Mouse (Mus musculus) cortical plate, adult 2 months (tissue): ENCODE results near the gene Efcab11.

ENCODE experiments used
- CTCF ChIP-seq: fragments of 200-500 bp; IDR thresholded peaks from 2 replicates; pipeline ENCODE4 v1.5.1; 2011; ENCODE audit warnings: mild to moderate bottlenecking, control low read depth, low read length; ENCODE audit not compliant: insufficient read depth; ENCODE audit errors: extremely low read depth
- POLR2A ChIP-seq: fragments of 200-500 bp; IDR thresholded peaks from 2 replicates; pipeline ENCODE4 v1.6.1; 2011; ENCODE audit warnings: mild to moderate bottlenecking, low read length, control low read depth; ENCODE audit not compliant: insufficient read depth; ENCODE audit errors: extremely low read depth

DNA sequence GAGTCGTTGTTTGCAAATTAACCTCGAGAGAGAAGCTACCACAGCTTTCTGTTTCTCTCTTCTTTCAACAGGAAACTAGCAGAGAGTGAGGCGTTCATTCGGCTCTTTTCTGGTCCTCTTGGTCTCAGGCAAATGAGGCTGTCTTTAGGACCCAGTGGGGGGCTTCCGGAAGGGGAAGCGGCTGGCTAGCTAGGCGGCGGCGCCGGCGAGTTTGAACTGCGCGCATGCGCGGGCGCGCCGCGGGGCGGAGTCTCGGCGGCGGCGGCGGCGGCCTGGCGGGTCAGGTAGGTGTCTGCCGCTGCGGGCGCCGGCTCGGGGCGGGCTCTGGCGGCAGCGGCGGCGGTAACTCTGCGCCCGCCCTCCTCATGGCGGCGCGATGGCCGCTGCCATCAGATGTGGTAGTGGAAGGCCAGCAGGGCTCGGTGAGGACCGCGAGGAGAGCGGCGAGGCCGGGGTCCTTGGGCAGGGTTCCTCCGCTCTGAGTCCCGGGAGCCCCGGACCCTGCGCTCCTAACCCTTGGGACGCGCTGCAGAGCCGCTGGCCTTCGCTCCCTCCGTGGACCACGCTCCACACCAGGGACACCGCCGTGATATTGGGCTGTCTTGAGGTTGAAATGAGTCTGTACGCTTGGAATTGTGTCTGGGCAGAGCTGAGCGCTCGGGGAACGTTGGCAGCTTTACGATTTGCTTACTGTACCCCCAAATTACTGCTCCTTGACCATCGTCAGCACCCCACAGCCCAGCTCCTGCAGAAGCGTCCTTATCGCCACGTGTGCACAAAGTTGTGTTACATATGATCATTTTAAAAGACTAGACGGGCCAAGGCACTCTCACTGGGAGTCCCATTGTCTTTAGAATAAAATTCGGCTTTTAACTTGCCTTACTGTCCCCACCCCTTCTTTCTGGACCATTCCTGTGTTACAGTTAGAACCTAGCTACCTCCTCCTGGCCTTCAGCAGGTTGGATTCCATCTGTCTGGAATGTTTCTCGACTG lies at the start of gene Efcab11, which contains the start of gene Tdp1:
- TF ChIP-seq CTCF (no peak), POLR2A (no peak)
